Mouse (Mus musculus) embryonic facial prominence, embryonic 11.5 days (tissue): ENCODE results near the gene Cacna1c. TPM values are rescaled to one million over a fixed set of nuclear protein-coding genes. Genes with fewer than 3 reads are reported as not detected.

ENCODE experiments used
- ATAC-seq: fragments of 200-750 bp; cut with Nextera tagmentation; replicated peaks from 2 replicates; pipeline ENCODE4 v1.8.0; 2017; ENCODE audit warnings: low read depth; ENCODE audit not compliant: insufficient number of reproducible peaks, low FRiP score, low TSS enrichment
- DNase-seq: peaks from one replicate; pipeline ENCODE4 v3.0.0-alpha.2; 2015; ENCODE audit warnings: low spot score
- H3K27ac ChIP-seq: fragments of 300-500 bp; sonication (generic); replicated peaks from 2 replicates; pipeline ENCODE4 v1.5.1; 2014; ENCODE audit warnings: mild to moderate bottlenecking, low read depth, low read length, control low read depth
- H3K27me3 ChIP-seq: fragments of 300-500 bp; sonication (generic); 2 replicates; pipeline ENCODE4 v1.6.1; 2014; ENCODE audit warnings: mild to moderate bottlenecking, low read length, moderate library complexity, mixed read lengths; ENCODE audit not compliant: control insufficient read depth, insufficient read depth
- H3K36me3 ChIP-seq: fragments of 300-500 bp; sonication (generic); replicated peaks from 2 replicates; pipeline ENCODE4 v1.6.1; 2014; ENCODE audit warnings: low read depth, mild to moderate bottlenecking, low read length, moderate library complexity, mixed read lengths; ENCODE audit not compliant: control insufficient read depth, insufficient read depth
- H3K4me1 ChIP-seq: fragments of 300-500 bp; sonication (generic); 2 replicates; pipeline ENCODE4 v1.6.1; 2014; ENCODE audit warnings: low read length, mixed read lengths; ENCODE audit not compliant: control insufficient read depth, insufficient read depth
- H3K4me2 ChIP-seq: fragments of 300-500 bp; sonication (generic); 2 replicates; pipeline ENCODE4 v1.6.1; 2014; ENCODE audit warnings: low read depth, mild to moderate bottlenecking, control low read depth, low read length, moderate library complexity
- H3K4me3 ChIP-seq: fragments of 300-500 bp; sonication (generic); 2 replicates; pipeline ENCODE4 v1.5.1; 2014; ENCODE audit warnings: low read depth, low read length, control low read depth
- H3K9ac ChIP-seq: fragments of 300-500 bp; sonication (generic); replicated peaks from 2 replicates; pipeline ENCODE4 v1.6.1; 2014; ENCODE audit warnings: mild to moderate bottlenecking, control low read depth, low read length
- H3K9me3 ChIP-seq: fragments of 300-500 bp; sonication (generic); replicated peaks from 2 replicates; pipeline ENCODE4 v1.6.1; 2016; ENCODE audit warnings: mild to moderate bottlenecking, low read length, inconsistent platforms, mixed read lengths; ENCODE audit not compliant: control insufficient read depth
- WGBS: fragments of 180-500 bp; shearing (Covaris S2); extraction: QIAGEN DNeasy Blood & Tissue Kit; methylation state at CpG from one replicate; pipeline ENCODE4 v1.1.7; 2014; 5-methylcytosine and 5-hydroxymethylcytosine counted together
- polyA plus RNA-seq: library from polyadenylated mRNA; unstranded; fragments of >200 nt; fragmentation: Nextera tagmentation; extraction: Ambion mirVana; gene quantifications from 2 replicates; pipeline ENCODE4 v1.2.1, GENCODE M21; 2014

The Cacna1c gene
- polyA plus RNA-seq, 1 experiment from 2014 or later: 4.3 TPM

DNA sequence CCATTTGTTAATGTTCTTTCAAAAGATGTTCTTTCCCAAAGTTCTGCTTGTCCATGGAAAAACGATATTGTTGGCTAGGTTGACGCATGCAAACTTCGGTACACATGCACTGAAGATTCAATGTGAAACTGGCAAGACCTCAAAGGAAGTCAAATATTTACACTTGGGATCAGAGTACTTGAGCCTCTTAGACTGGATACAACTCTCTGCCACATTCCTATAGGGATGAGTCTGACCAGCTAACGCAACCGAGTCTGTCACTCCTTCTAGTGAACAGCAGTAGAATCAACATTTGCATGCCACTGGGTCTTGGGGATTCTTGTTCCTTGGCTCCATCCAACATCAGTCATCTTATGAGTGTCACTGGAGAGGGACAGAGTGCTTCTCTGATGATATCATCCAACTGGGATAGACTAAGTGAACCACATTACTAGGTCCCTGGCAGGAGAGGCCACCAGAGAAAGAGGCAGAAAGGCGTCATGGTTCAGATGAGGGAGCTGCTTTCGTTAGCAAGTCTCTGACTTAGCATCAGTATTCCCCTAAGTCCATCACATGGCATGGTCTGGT, 241.1 kb downstream of the Cacna1c start:
- Histone ChIP-seq H3K36me3 (no peaks in the 10 kb centered on the region), H3K9ac (no peak overlapping the region), H3K4me2 (no peak overlapping the region), H3K9me3 (no peaks in the 10 kb centered on the region), H3K4me1 (no peaks in the 10 kb centered on the region), H3K4me3 (no peak overlapping the region), H3K27me3 (no peaks in the 10 kb centered on the region), H3K27ac (no peak overlapping the region)
- WGBS: 85% methylated on average over 7 of the region's 7 CpGs
- DNase-seq (no peak), ATAC-seq (no peak)

DNA sequence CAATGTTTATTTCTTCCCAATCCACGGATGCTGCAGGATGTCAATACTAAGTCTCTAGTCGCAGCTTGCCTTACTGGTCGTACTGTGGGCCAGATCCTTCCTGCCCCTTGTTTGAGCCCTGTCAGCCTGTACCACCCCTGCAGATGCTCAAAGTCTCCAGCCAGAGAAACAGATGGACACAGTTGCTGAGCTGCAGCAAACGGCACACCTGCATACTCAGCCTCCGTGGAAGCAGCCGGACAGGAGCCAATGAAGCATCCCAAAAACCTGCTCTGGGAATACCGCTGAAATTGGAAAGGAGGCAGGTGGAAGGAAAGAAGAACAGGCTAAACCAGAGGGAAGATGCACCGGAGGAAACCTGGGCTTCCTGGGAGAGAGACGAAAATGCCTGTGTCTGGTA, 243.8 kb downstream of the Cacna1c start:
- Histone ChIP-seq H3K36me3 (no peaks in the 10 kb centered on the region), H3K9ac (no peak overlapping the region), H3K4me2 (no peak overlapping the region), H3K27me3 (no peaks in the 10 kb centered on the region), H3K4me3 (no peak overlapping the region), H3K4me1 (no peaks in the 10 kb centered on the region), H3K27ac (no peak overlapping the region), H3K9me3 (no peaks in the 10 kb centered on the region)
- 87% methylated on average over 9 of the region's 9 CpGs for WGBS
- DNase-seq (no peak), ATAC-seq (no peak)

DNA sequence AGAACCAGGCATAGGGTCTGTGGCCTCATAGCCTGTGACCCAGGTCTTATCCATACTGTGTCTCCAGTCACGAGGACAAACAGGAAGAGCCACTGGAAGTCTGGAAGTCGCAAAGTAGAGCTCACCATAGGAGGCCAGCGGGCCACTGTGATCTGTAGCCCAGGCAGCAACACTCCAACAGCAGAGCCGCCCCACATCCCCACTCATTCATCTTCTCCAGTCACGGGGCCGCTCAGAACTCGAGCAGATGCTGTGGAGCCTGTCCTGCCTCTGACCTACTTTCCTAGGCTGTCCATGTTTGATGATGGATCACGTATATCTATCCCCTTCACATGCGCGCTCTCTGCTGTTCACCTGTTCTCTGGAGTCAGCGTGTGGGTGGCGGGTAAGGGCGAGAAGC, 246.0 kb downstream of the Cacna1c start:
- ATAC-seq (no peak), DNase-seq (no peak)
- 80% methylated on average over 13 of the region's 13 CpGs for WGBS

DNA sequence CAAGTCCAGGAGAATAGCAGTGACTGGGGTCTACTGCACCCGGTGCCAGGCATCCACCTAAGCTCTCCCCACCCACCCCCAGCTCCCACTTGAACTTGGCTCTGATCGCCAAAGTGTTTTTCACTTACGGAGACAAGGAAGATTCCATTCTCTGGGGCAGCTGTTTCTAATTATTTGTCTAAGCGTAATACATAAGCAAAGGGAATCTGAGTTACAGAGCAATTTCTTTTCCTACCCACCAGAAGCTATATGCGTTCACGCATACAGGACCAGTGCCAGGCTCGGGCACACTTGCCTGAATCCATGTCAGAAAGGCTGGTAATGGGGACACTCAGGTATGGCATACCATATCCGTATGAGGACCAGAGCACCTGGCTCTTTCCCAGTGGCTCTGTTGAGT, 248.9 kb downstream of the Cacna1c start:
- ATAC-seq (no peak), DNase-seq (peak; percentile 72)
- no peaks in the 10 kb centered on the region for H3K27me3 ChIP-seq
- no peak overlapping the region for H3K4me2 ChIP-seq
- 51% methylated on average over 8 of the region's 8 CpGs for WGBS
- no peak overlapping the region for H3K4me3 ChIP-seq
- no peak overlapping the region for H3K9ac ChIP-seq
- H3K9me3 ChIP-seq: no peaks in the 10 kb centered on the region
- no peaks in the 10 kb centered on the region for H3K36me3 ChIP-seq
- no peak overlapping the region for H3K27ac ChIP-seq
- no peaks in the 10 kb centered on the region for H3K4me1 ChIP-seq

More for the DNA sequence above, 246.0 kb downstream of the Cacna1c start:
- Histone ChIP-seq H3K4me2 (no peak overlapping the region), H3K9me3 (no peaks in the 10 kb centered on the region), H3K27me3 (no peaks in the 10 kb centered on the region), H3K27ac (no peak overlapping the region), H3K4me1 (no peaks in the 10 kb centered on the region), H3K36me3 (no peaks in the 10 kb centered on the region), H3K9ac (no peak overlapping the region), H3K4me3 (no peak overlapping the region)

DNA sequence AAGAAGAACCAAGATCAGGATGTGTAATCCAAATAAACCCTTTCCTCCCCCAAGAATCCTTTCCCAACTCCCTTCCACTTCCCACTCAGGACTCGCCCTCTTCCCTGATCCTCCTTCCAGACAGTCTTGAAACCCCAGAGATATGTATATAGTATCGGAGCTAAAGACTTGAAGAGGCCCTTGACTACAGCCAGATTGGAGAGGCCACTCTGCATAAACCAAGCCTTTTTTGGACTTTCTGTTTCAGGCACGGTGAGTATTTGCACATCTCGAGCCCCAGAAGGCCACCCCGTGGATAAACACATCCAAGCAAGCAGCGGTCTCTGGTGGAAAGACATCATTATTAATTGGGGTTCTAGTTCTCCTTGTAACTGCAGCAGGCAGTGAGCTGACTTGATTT, 249.6 kb downstream of the Cacna1c start:
- no peaks in the 10 kb centered on the region for H3K27me3 ChIP-seq
- H3K36me3 ChIP-seq: no peaks in the 10 kb centered on the region
- no peak overlapping the region for H3K4me3 ChIP-seq
- ATAC-seq (no peak), DNase-seq (no peak)
- H3K27ac ChIP-seq: no peak overlapping the region
- no peaks in the 10 kb centered on the region for H3K9me3 ChIP-seq
- no peak overlapping the region for H3K9ac ChIP-seq
- H3K4me1 ChIP-seq: no peaks in the 10 kb centered on the region
- H3K4me2 ChIP-seq: no peak overlapping the region
- 87% methylated on average over 6 of the region's 6 CpGs for WGBS

DNA sequence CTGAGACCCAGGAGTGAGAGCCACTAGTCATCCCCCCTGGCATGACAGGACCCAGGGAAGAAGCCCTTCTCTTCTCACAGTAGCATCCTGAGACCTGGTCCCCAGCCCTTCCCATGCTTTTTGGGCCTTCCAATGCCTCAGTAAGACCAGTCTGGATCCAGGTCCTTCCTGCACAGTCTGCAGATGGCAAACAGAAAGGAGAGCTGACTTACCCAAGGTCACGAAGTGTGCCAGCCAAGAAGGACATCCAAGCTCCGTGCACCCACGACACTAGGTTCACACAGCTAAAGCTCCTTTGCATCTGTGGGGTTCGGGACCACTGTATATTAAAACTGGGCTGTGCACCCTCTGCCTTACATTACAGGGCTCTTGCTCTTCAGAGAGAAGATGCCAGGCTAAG, 252.1 kb downstream of the Cacna1c start:
- H3K27ac ChIP-seq: no peak overlapping the region
- no peak overlapping the region for H3K4me3 ChIP-seq
- no peaks in the 10 kb centered on the region for H3K4me1 ChIP-seq
- H3K9ac ChIP-seq: no peak overlapping the region
- WGBS: 86% methylated on average over 4 of the region's 4 CpGs
- no peaks in the 10 kb centered on the region for H3K9me3 ChIP-seq
- no peaks in the 10 kb centered on the region for H3K27me3 ChIP-seq
- DNase-seq (no peak), ATAC-seq (no peak)
- H3K4me2 ChIP-seq: no peak overlapping the region
- H3K36me3 ChIP-seq: no peaks in the 10 kb centered on the region

DNA sequence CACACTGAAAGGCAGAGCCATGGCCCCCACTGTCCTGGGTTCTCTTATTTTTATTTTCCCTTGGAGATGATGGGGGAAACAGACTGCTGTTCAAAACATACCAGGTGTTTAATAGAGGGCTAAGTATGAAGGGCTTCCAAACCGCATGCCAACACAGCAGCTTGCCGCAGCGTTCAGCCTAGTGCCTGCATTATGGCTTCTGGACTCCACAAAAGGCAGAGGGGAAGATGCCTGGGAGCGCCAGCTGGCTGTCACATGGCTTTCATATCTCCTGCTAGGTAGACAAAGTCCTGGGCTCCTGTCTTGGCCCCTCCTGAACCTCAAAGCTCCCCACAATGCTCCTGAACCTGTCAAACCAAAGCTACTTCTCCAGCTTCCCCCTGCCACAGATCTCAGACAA, 254.4 kb downstream of the Cacna1c start:
- H3K27me3 ChIP-seq: no peaks in the 10 kb centered on the region
- H3K4me1 ChIP-seq: no peaks in the 10 kb centered on the region
- H3K27ac ChIP-seq: no peak overlapping the region
- no peak overlapping the region for H3K4me3 ChIP-seq
- no peak overlapping the region for H3K9ac ChIP-seq
- no peaks in the 10 kb centered on the region for H3K36me3 ChIP-seq
- WGBS: 91% methylated on average over 4 of the region's 4 CpGs
- H3K4me2 ChIP-seq: no peak overlapping the region
- no peaks in the 10 kb centered on the region for H3K9me3 ChIP-seq
- DNase-seq (no peak), ATAC-seq (no peak)

DNA sequence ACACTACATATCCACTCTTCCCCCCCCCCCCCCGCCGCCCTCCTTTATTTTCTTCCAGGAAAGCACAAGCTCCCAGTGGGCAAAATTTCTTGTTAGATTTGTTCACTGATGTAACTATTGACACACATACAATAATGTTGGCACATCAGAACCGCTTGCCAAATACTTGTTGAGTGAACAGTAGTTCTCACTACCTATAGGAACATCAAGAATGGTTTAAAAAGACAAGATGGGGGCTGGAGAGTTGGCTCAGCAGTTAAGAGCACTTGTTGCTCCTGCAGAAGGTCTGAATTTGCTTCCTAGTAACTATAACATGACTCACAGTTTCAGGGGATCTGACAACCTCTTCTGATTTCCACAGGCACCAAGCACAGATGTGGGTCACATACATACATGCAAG, 255.2 kb downstream of the Cacna1c start:
- Histone ChIP-seq H3K9ac (no peak overlapping the region), H3K36me3 (no peaks in the 10 kb centered on the region), H3K27me3 (no peaks in the 10 kb centered on the region), H3K9me3 (no peaks in the 10 kb centered on the region), H3K4me1 (no peaks in the 10 kb centered on the region), H3K4me3 (no peak overlapping the region), H3K27ac (no peak overlapping the region), H3K4me2 (no peak overlapping the region)
- no peak for DNase-seq
- no peak for ATAC-seq
- 95% methylated on average over 3 of the region's 3 CpGs for WGBS
